Mouse (Mus musculus) forebrain, embryonic 15.5 days (tissue): ENCODE measurements at regions not wholly inside any gene's neighbourhood (a gene's known extent, or its start where the extent isn't known, plus 50 kb on each side); places are given as distances from the start of the nearest gene placed in this dataset.

Experiments used
- ATAC-seq: fragments of 200-750 bp; cut with Nextera tagmentation; replicated peaks from 2 replicates; pipeline ENCODE4 v1.8.0; 2017; ENCODE audit warnings: mild to moderate bottlenecking, moderate TSS enrichment, moderate library complexity
- H3K27ac ChIP-seq: fragments of 300-500 bp; sonication (generic); replicated peaks from 2 replicates; pipeline ENCODE4 v1.5.1; 2015; ENCODE audit warnings: mild to moderate bottlenecking, inconsistent platforms
- H3K27me3 ChIP-seq: fragments of 300-500 bp; sonication (generic); 2 replicates; pipeline ENCODE4 v1.6.1; 2015; ENCODE audit warnings: inconsistent platforms
- H3K36me3 ChIP-seq: fragments of 300-500 bp; sonication (generic); 2 replicates; pipeline ENCODE4 v1.6.1; 2015; ENCODE audit warnings: mild to moderate bottlenecking, inconsistent platforms
- H3K4me1 ChIP-seq: fragments of 300-500 bp; sonication (generic); 2 replicates; pipeline ENCODE4 v1.6.1; 2015; ENCODE audit warnings: inconsistent platforms
- H3K4me2 ChIP-seq: fragments of 300-500 bp; sonication (generic); replicated peaks from 2 replicates; pipeline ENCODE4 v1.6.1; 2015; ENCODE audit warnings: mild to moderate bottlenecking, inconsistent platforms
- H3K4me3 ChIP-seq: fragments of 300-500 bp; sonication (generic); 2 replicates; pipeline ENCODE4 v1.5.1; 2015; ENCODE audit warnings: mild to moderate bottlenecking, inconsistent platforms
- H3K9ac ChIP-seq: fragments of 300-500 bp; sonication (generic); replicated peaks from 2 replicates; pipeline ENCODE4 v1.6.1; 2015; ENCODE audit warnings: mild to moderate bottlenecking, inconsistent platforms
- H3K9me3 ChIP-seq: fragments of 300-500 bp; sonication (generic); 2 replicates; pipeline ENCODE4 v1.6.1; 2016; ENCODE audit warnings: inconsistent platforms
- WGBS: fragments of 180-500 bp; shearing (Covaris S2); methylation state at CpG from one replicate; pipeline ENCODE4 v1.1.7; 2015; ENCODE audit warnings: mixed read lengths; 5-methylcytosine and 5-hydroxymethylcytosine counted together

GRCm38 (mm10) chr15:68508190-68508589 lies 2007.5 kb upstream of the Lrrc6 start:
- Histone ChIP-seq H3K4me1 (no peaks in the 10 kb centered on the region), H3K4me3 (no peak overlapping the region)

GRCm38 (mm10) chr15:68506093-68506492 lies 2005.4 kb upstream of the Lrrc6 start:
- Histone ChIP-seq H3K36me3 (no peaks in the 10 kb centered on the region), H3K9me3 (no peaks in the 10 kb centered on the region), H3K27me3 (no peaks in the 10 kb centered on the region), H3K4me3 (no peak overlapping the region), H3K4me1 (no peaks in the 10 kb centered on the region), H3K4me2 (no peak overlapping the region), H3K9ac (no peak overlapping the region), H3K27ac (no peak overlapping the region)
- 70% methylated on average over 2 of the region's 2 CpGs for WGBS
- ATAC-seq, result no peak

More at GRCm38 (mm10) chr15:68508190-68508589, 2007.5 kb upstream of the Lrrc6 start:
- ATAC-seq, result no peak
- H3K9ac ChIP-seq, result no peak overlapping the region
- H3K27ac ChIP-seq, result no peak overlapping the region
- H3K4me2 ChIP-seq, result no peak overlapping the region
- 80% methylated on average over 5 of the region's 5 CpGs for WGBS
- no peaks in the 10 kb centered on the region for H3K27me3 ChIP-seq
- no peaks in the 10 kb centered on the region for H3K9me3 ChIP-seq
- H3K36me3 ChIP-seq, result no peaks in the 10 kb centered on the region

- no peaks in the 10 kb centered on the region for H3K4me1 ChIP-seq
- no peaks in the 10 kb centered on the region for H3K27me3 ChIP-seq
- H3K27ac ChIP-seq, result 0 out of 2 replicates have a peak overlapping the region, but pooled peaks have one; percentile 34
- 77% methylated on average over 2 of the region's 2 CpGs for WGBS
- H3K4me2 ChIP-seq, result no peak overlapping the region
- no peaks in the 10 kb centered on the region for H3K36me3 ChIP-seq
- H3K9ac ChIP-seq, result no peak overlapping the region
- H3K9me3 ChIP-seq, result no peaks in the 10 kb centered on the region
- no peak overlapping the region for H3K4me3 ChIP-seq
- peak; percentile 51; the same call in 1 of the 2 replicates for ATAC-seq
Observed at GRCm38 (mm10) chr15:68496438-68496837, 1995.7 kb upstream of the Lrrc6 start.

GRCm38 (mm10) chr15:68484789-68485188 lies 1984.1 kb upstream of the Lrrc6 start:
- no peak overlapping the region for H3K9ac ChIP-seq
- WGBS, result 80% methylated on average over 1 of the region's 1 CpGs
- ATAC-seq, result no peak

GRCm38 (mm10) chr15:68477745-68478144 lies 1977.0 kb upstream of the Lrrc6 start:
- H3K4me1 ChIP-seq, result no peaks in the 10 kb centered on the region
- no peaks in the 10 kb centered on the region for H3K9me3 ChIP-seq
- no peaks in the 10 kb centered on the region for H3K36me3 ChIP-seq
- no peaks in the 10 kb centered on the region for H3K27me3 ChIP-seq
- no peak overlapping the region for H3K9ac ChIP-seq
- no peak for ATAC-seq
- H3K27ac ChIP-seq, result no peak overlapping the region
- no peak overlapping the region for H3K4me3 ChIP-seq
- 89% methylated on average over 5 of the region's 5 CpGs for WGBS
- no peak overlapping the region for H3K4me2 ChIP-seq

More at GRCm38 (mm10) chr15:68484789-68485188, 1984.1 kb upstream of the Lrrc6 start:
- H3K36me3 ChIP-seq, result no peaks in the 10 kb centered on the region
- no peaks in the 10 kb centered on the region for H3K4me1 ChIP-seq
- H3K27me3 ChIP-seq, result no peaks in the 10 kb centered on the region
- no peak overlapping the region for H3K4me2 ChIP-seq
- no peak overlapping the region for H3K27ac ChIP-seq
- no peaks in the 10 kb centered on the region for H3K9me3 ChIP-seq
- H3K4me3 ChIP-seq, result no peak overlapping the region

GRCm38 (mm10) chr15:68471928-68472327 lies 1971.2 kb upstream of the Lrrc6 start:
- no peak overlapping the region for H3K4me3 ChIP-seq
- no peak overlapping the region for H3K4me2 ChIP-seq
- no peak overlapping the region for H3K27ac ChIP-seq
- no peaks in the 10 kb centered on the region for H3K27me3 ChIP-seq
- no peak for ATAC-seq
- H3K9me3 ChIP-seq, result no peaks in the 10 kb centered on the region
- WGBS, result 87% methylated on average over 4 of the region's 4 CpGs
- H3K4me1 ChIP-seq, result no peaks in the 10 kb centered on the region
- H3K36me3 ChIP-seq, result no peaks in the 10 kb centered on the region
- no peak overlapping the region for H3K9ac ChIP-seq

- Histone ChIP-seq H3K36me3 (no peaks in the 10 kb centered on the region), H3K27ac (no peak overlapping the region), H3K27me3 (no peaks in the 10 kb centered on the region), H3K9me3 (no peaks in the 10 kb centered on the region), H3K4me2 (no peak overlapping the region), H3K4me1 (no peaks in the 10 kb centered on the region), H3K9ac (no peak overlapping the region), H3K4me3 (no peak overlapping the region)
- no peak for ATAC-seq
- 72% methylated on average over 3 of the region's 3 CpGs for WGBS
Observed at GRCm38 (mm10) chr15:68462851-68463250, 1962.1 kb upstream of the Lrrc6 start.

GRCm38 (mm10) chr15:68457239-68457638 lies 1956.5 kb upstream of the Lrrc6 start:
- ATAC-seq, result no peak
- no peak overlapping the region for H3K4me2 ChIP-seq
- no peak overlapping the region for H3K9ac ChIP-seq
- no peaks in the 10 kb centered on the region for H3K4me1 ChIP-seq
- no peak overlapping the region for H3K4me3 ChIP-seq
- no peak overlapping the region for H3K27ac ChIP-seq
- WGBS, result 65% methylated on average over 2 of the region's 2 CpGs
- no peaks in the 10 kb centered on the region for H3K9me3 ChIP-seq
- H3K27me3 ChIP-seq, result no peaks in the 10 kb centered on the region
- H3K36me3 ChIP-seq, result no peaks in the 10 kb centered on the region

GRCm38 (mm10) chr15:68451971-68452370 lies 1951.3 kb upstream of the Lrrc6 start:
- Histone ChIP-seq H3K4me1 (no peaks in the 10 kb centered on the region), H3K9me3 (no peaks in the 10 kb centered on the region), H3K27me3 (no peaks in the 10 kb centered on the region), H3K4me3 (no peak overlapping the region), H3K4me2 (no peak overlapping the region), H3K27ac (no peak overlapping the region), H3K36me3 (no peaks in the 10 kb centered on the region), H3K9ac (no peak overlapping the region)
- ATAC-seq, result no peak
- WGBS, result 75% methylated on average over 2 of the region's 2 CpGs

GRCm38 (mm10) chr15:68445341-68445740 lies 1944.6 kb upstream of the Lrrc6 start:
- ATAC-seq, result 0 out of 2 replicates have a peak, but pooled peaks have one; percentile 53
- 61% methylated on average over 7 of the region's 7 CpGs for WGBS

GRCm38 (mm10) chr15:68440636-68441035 lies 1939.9 kb upstream of the Lrrc6 start:
- no peak overlapping the region for H3K9ac ChIP-seq
- no peak overlapping the region for H3K27ac ChIP-seq
- no peaks in the 10 kb centered on the region for H3K36me3 ChIP-seq
- no peak overlapping the region for H3K4me3 ChIP-seq
- H3K9me3 ChIP-seq, result no peaks in the 10 kb centered on the region
- no peaks in the 10 kb centered on the region for H3K4me1 ChIP-seq
- no peak overlapping the region for H3K4me2 ChIP-seq
- 54% methylated on average over 9 of the region's 9 CpGs for WGBS
- no peak for ATAC-seq
- H3K27me3 ChIP-seq, result no peaks in the 10 kb centered on the region

More at GRCm38 (mm10) chr15:68445341-68445740, 1944.6 kb upstream of the Lrrc6 start:
- Histone ChIP-seq H3K4me2 (no peak overlapping the region), H3K27ac (no peak overlapping the region), H3K4me1 (no peaks in the 10 kb centered on the region), H3K9ac (no peak overlapping the region), H3K4me3 (no peak overlapping the region), H3K27me3 (no peaks in the 10 kb centered on the region), H3K9me3 (no peaks in the 10 kb centered on the region), H3K36me3 (no peaks in the 10 kb centered on the region)

- Histone ChIP-seq H3K36me3 (no peaks in the 10 kb centered on the region), H3K9ac (no peak overlapping the region), H3K27ac (no peak overlapping the region), H3K27me3 (no peaks in the 10 kb centered on the region), H3K4me2 (no peak overlapping the region), H3K4me1 (no peaks in the 10 kb centered on the region), H3K9me3 (no peaks in the 10 kb centered on the region), H3K4me3 (no peak overlapping the region)
- no peak for ATAC-seq
- WGBS, result 53% methylated on average over 3 of the region's 3 CpGs
Observed at GRCm38 (mm10) chr15:68435961-68436360, 1935.3 kb upstream of the Lrrc6 start.

GRCm38 (mm10) chr15:68431251-68431650 lies 1930.5 kb upstream of the Lrrc6 start:
- no peaks in the 10 kb centered on the region for H3K36me3 ChIP-seq
- H3K4me1 ChIP-seq, result no peaks in the 10 kb centered on the region
- no peak overlapping the region for H3K4me3 ChIP-seq
- ATAC-seq, result no peak
- H3K27me3 ChIP-seq, result no peaks in the 10 kb centered on the region
- no peak overlapping the region for H3K27ac ChIP-seq
- WGBS, result 85% methylated on average over 2 of the region's 2 CpGs
- no peak overlapping the region for H3K9ac ChIP-seq
- no peak overlapping the region for H3K4me2 ChIP-seq
- no peaks in the 10 kb centered on the region for H3K9me3 ChIP-seq
